Mouse (Mus musculus): Measurements from ENCODE around the gene Lct.
"Not testable (repeated sequence)": the region's sequence is repeated elsewhere in the genome, so short reads cannot be mapped to it uniquely, and the experiment has no call there.

DNA sequence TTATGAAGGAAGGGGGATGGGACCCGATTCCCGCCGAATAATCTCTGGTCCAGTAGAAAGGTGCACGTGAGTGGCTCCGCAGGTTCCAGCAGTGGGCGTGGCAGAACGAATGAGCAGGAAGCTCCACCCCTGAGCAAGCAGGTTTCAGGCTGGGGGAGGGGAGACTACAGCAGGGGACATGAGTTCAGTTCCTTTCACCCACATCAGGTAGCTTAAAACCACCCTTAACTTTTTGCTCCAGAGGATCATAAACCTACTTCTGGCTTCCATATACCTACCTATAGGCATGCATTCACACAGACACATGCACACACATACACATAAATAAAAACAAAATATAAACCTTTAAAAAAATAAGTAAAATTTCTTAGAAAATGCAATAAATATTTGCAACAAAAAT is 61.1 kb downstream of the Lct start:
- TF ChIP-seq POLR2A (IDR thresholded peaks at IDR 0.05; ENCODE audit: control insufficient read depth, low read depth, low read length); CTCF (IDR thresholded peaks at IDR 0.05; ENCODE audit: control insufficient read depth, insufficient read depth, insufficient replicate concordance, low read depth, low read length): not testable (repeated sequence)
